Mouse (Mus musculus) embryo, embryonic 11 days (tissue): ENCODE data around the gene Six6.

Experiments
- DNase-seq: peaks from one replicate; pipeline ENCODE4 v3.0.0-alpha.2; 2015

Gene Six6

DNA sequence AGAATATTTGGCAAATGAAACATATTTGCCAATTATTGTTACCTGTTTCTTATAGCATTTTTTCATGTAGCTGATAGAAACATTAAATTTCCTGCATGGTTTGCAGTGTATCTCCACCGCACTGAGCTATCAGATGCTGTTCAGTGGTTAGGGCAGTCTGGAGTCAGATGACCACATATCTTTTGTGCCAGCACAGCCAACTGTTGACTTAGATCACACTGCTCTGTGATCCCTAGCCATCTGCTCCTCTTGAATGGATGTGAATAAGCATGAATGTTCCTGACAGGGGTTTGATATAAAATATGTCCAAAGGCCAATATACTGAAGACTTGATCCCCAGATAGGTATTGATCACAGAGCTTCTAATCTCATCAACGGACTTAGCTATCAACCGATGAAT lies 18.8 kb downstream of the Six6 start:
- DNase-seq: no peak

DNA sequence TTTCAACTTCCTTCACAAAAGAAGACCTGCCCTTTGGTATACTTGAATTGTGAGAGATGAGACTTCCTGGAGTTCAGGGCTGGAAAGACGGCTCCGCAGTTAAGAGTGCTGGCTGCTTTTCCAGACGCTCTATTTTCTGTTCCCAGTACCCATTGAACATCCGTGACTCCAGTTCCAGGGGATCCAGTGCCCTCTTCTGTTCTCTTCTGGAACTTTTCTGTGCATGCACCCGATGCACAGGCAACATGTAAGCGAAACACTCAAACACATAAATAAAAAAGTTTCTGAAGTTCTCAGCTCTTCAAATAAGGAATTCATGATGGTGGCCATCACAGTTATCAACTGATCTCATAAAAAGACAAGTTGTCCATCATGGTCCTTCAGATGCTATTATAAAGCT lies 23.1 kb downstream of the Six6 start:
- no peak for DNase-seq

DNA sequence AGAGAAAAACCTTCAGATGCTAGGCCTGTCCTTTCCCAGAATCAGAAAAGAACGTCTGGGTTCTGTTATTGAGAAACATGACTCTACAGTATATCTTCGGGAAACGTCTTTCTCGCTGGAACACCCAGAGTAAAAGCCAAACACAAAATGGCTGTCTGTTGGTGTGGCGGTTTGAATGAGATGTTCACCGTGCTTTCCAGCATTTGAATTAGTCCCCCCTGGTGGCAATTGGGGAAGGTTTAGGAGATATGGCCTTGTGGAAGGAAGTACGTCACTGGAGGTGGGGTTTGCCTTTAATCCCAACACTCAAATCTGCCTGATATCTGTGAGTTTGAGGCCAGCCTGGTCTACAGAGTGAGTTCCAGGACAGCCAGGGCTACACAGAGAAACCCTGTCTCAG lies 27.8 kb downstream of the Six6 start:
- no peak for DNase-seq

GRCm38 (mm10) chr12:72970620-72971019 lies 30.9 kb downstream of the Six6 start:
- no peak for DNase-seq

GRCm38 (mm10) chr12:72973161-72973560 lies 33.5 kb downstream of the Six6 start:
- DNase-seq: peak; percentile 80

DNA sequence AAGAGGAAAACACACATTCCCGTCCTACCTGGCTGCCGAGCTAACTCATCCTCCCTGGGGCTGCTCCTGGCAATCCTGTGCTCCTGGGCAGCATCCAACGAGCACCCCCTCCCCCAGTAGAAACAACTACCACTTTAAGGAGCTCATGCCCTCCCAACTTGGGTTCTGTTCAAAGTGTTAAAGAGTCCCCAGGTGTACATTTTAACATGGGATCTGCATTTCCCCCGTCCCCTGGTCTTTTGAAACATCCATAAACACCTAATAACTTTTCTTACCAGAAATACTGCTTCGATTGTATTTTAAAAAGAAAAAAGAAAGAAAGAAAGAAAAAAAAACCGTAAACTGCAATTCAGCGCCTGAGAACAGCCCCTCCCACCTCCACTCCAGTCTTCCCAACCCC lies 36.5 kb downstream of the Six6 start:
- DNase-seq: no peak

- peak; percentile 91 for DNase-seq
Observed at GRCm38 (mm10) chr12:72976718-72977117, 37.0 kb downstream of the Six6 start.

- no peak for DNase-seq
Observed at GRCm38 (mm10) chr12:72977851-72978250, 38.2 kb downstream of the Six6 start.

GRCm38 (mm10) chr12:72979236-72979635 lies 39.5 kb downstream of the Six6 start:
- no peak for DNase-seq

DNA sequence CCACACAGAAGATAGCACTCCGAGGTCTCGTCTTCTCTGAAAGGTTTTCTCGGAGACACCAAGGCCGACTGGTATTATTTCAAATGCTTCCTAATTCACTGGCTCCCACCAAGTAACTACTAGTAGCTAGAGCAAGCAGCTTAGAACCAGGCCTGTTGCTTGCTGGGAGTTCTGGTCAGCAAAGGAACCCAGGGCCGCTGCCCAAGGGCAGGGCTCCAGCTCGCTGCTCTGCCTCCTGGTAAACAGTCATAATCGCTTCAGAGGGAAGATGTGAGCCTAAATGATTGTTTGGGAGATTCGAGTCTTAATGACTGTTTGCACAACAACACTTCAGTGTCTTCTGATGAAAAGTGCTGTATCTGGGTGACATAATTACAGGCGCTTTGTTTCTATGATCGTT lies 42.9 kb downstream of the Six6 start:
- DNase-seq: no peak

- DNase-seq: no peak
Observed at GRCm38 (mm10) chr12:72983071-72983857, 43.6 kb downstream of the Six6 start.
